Mouse (Mus musculus): Measurements from ENCODE around the gene Malrd1. TPM values are rescaled to one million over a fixed set of nuclear protein-coding genes. Genes with fewer than 3 reads are reported as not detected.

Malrd1 gene
- polyA plus RNA-seq, 1 experiment from 2014 or later: not detected

DNA sequence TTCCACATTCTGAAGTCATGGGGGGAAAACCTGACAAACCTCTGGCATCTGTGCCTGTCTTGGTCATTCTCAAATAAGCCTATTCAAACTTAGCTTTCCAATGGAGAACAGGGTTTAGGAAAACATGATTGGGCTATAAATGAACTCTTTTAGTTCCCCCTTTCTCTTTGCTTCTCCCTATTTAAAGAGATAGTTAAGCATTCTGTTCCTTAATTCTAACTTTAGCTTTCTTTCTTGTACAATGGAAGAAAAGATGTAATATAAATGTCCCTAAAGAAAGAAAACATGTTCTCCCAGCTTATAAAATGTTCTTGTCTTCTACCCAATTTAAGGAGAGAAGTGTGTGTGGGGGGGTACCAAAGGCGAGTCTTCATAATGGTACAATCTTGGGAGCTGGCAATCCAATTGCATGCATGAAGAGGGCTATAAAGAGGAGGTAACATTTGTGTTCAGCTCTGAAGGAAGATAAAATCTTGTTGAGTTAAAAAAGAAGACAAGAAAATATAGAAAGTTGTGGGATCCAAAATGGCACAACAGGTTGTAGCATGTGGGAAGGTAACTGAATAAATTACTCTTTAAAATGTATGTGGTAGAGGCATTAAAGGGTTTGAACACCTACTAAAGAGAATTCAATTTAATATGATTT lies 702.0 kb downstream of the Malrd1 start:
- Histone ChIP-seq H3K27me3 (no peaks in the 10 kb centered on the region), H3K4me3 (replicated peaks) (no peak overlapping the region), H3K27ac (no peak overlapping the region), H3K4me2 (no peak overlapping the region), H3K9me3 (no peaks in the 10 kb centered on the region), H3K36me3 (replicated peaks) (no peaks in the 10 kb centered on the region), H3K9ac (no peak overlapping the region), H3K4me1 (no peaks in the 10 kb centered on the region)
- 78% methylated on average over 1 of the region's 1 CpGs for WGBS
- ATAC-seq (ENCODE audit: low FRiP score): no peak

DNA sequence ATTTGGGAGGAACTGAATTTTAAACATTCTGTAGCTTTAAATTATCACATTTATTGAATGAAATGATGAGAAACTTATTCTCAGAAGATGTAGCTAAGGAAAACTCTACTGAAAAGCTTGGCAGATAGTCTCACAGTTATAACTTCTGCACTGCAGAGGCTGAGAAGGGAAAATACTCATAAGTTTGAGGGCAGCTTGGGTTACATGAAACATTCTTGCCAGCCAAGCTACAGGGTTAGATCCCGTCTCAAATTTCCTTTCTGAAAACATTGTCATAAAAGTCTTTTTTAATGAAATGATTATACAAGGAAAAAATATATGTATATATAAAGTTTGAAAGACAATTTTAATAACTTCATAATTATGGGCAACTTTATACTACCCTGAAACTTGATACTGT lies 714.6 kb downstream of the Malrd1 start:
- 75% methylated on average over 1 of the region's 1 CpGs for WGBS
- ATAC-seq (ENCODE audit: low FRiP score): no peak
- no peaks in the 10 kb centered on the region for H3K4me1 ChIP-seq
- no peak overlapping the region for H3K27ac ChIP-seq
- no peaks in the 10 kb centered on the region for H3K9me3 ChIP-seq
- H3K9ac ChIP-seq: no peak overlapping the region
- no peaks in the 10 kb centered on the region for H3K36me3 ChIP-seq (replicated peaks)
- H3K4me3 ChIP-seq (replicated peaks): no peak overlapping the region
- H3K4me2 ChIP-seq: no peak overlapping the region
- no peaks in the 10 kb centered on the region for H3K27me3 ChIP-seq

DNA sequence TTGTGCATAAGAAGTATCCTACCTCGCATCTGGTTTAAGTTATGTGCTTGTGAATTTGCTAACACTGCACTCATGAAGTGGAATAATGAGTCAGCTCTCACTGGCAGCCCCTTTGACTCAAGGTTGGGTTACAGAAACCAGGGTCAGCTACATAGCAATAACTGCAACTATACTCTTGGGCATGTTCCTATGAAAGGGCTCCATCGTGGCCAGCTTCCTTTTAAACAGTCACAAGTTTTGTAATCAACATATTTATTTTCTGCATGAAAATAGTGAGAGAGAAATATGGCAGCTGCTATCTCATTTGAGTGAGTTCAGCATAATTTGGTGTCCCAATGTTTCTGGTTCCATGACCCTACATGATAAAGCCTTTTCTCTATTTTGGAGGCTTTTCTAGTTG lies 716.8 kb downstream of the Malrd1 start:
- Histone ChIP-seq H3K4me1 (no peaks in the 10 kb centered on the region), H3K27me3 (no peaks in the 10 kb centered on the region), H3K9ac (no peak overlapping the region), H3K36me3 (replicated peaks) (no peaks in the 10 kb centered on the region), H3K27ac (no peak overlapping the region), H3K4me2 (no peak overlapping the region), H3K9me3 (no peaks in the 10 kb centered on the region), H3K4me3 (replicated peaks) (no peak overlapping the region)
- 75% methylated on average over 2 of the region's 2 CpGs for WGBS
- no peak for ATAC-seq (ENCODE audit: low FRiP score)

GRCm38 (mm10) chr2:16248861-16249260 lies 722.6 kb downstream of the Malrd1 start:
- Histone ChIP-seq H3K9ac (no peak overlapping the region), H3K4me2 (no peak overlapping the region), H3K4me3 (replicated peaks) (no peak overlapping the region), H3K4me1 (no peaks in the 10 kb centered on the region), H3K27ac (no peak overlapping the region), H3K36me3 (replicated peaks) (no peaks in the 10 kb centered on the region), H3K9me3 (no peaks in the 10 kb centered on the region), H3K27me3 (no peaks in the 10 kb centered on the region)
- 79% methylated on average over 3 of the region's 3 CpGs for WGBS
- no peak for ATAC-seq (ENCODE audit: low FRiP score)

- Histone ChIP-seq H3K4me2 (no peak overlapping the region), H3K27ac (no peak overlapping the region), H3K9me3 (no peaks in the 10 kb centered on the region), H3K36me3 (replicated peaks) (no peaks in the 10 kb centered on the region), H3K4me3 (replicated peaks) (no peak overlapping the region), H3K9ac (no peak overlapping the region), H3K27me3 (no peaks in the 10 kb centered on the region), H3K4me1 (no peaks in the 10 kb centered on the region)
- ATAC-seq (ENCODE audit: low FRiP score): no peak
- 78% methylated on average over 1 of the region's 1 CpGs for WGBS
These were observed 726.0 kb downstream of the Malrd1 start for GRCm38 (mm10) chr2:16252274-16252673.

Measured in forebrain, embryonic 12.5 days (tissue).